Mouse (Mus musculus) erythroblast, adult 5-6 weeks (primary cell): ENCODE results near the gene Osbpl3. TPM values are rescaled to one million over a fixed set of nuclear protein-coding genes. Genes with fewer than 3 reads are reported as not detected.
"Not testable (repeated sequence)": the region's sequence is repeated elsewhere in the genome, so short reads cannot be mapped to it uniquely, and the experiment has no call there.

ENCODE experiments used
- ATAC-seq: replicated peaks from 2 replicates; pipeline ENCODE4 v1.8.0; 2016; ENCODE audit warnings: moderate number of reproducible peaks, mild to moderate bottlenecking, moderate TSS enrichment, inconsistent platforms; ENCODE audit not compliant: poor library complexity, low FRiP score, severe bottlenecking
- total RNA-seq, 2 experiments: library from RNA; stranded (forward) in 1 of 2; stranded (reverse) in 1 of 2; fragments of 150-400 nt in 1 of 2; fragments of 200-764, 138-1000 nt in 1 of 2; gene quantifications; 2 replicates each; pipeline versions ENCODE4 v1.2.3 to v1.2.4; 2015 to 2017; ENCODE audit warnings: low replicate concordance in 2 of 2

Osbpl3 gene
- total RNA-seq, 2 experiments from 2014 or later: 0.77 to 2.5 TPM

DNA sequence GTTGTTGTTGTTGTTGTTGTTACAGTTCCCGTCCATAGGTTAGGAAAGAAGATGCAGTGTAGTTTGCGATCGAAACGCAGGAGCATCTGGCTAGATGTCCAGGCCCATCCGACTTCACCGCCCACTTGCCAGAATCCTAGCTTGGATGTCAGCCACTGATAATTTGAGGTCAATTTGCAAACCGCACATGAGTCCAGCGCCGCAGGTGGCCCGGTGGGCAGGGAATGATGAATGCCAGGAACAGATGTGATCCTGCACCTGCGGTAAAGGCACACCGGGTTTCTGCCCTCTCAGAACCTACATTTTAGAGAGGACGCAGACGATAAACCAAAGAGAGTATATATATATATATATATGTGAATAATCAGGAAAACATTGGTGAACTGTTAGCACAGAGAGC is 705 bp upstream of the Osbpl3 start:
- no peak for ATAC-seq

DNA sequence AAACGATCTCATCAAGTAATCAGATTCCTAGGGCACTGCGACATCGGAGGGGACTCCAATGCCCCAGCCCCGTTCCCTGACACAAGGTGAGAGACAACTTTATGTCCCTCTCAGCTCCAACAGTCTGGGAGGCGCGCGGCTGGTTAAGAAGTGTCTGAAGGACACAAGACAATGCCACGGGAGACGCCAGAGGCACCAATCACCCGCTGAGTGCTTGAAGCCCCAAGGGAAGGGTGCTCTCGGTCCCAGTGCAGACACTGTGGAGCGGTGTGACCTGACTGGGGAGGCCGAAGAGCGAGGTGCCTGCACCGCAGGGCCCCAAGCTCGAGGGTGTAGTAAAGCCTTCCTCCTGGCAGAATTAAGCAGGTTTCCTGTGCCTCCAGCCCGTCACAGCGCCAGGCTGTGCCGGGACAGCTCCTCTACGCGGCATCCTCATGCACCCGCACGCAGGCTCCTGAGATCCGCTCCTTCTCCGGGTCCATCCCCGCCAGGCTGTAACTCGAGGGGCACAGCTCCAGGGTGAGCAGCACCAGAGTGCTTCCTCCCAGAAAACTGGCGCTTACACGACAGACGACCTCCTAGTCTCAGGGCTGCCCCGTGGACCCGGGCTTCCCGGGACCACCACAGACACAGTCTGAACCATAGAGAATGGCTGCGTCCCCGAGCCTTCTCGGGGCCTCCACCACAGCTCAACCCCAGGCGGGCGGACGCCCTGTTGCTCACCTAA is 736 bp downstream of the Osbpl3 start:
- ATAC-seq: no peak

DNA sequence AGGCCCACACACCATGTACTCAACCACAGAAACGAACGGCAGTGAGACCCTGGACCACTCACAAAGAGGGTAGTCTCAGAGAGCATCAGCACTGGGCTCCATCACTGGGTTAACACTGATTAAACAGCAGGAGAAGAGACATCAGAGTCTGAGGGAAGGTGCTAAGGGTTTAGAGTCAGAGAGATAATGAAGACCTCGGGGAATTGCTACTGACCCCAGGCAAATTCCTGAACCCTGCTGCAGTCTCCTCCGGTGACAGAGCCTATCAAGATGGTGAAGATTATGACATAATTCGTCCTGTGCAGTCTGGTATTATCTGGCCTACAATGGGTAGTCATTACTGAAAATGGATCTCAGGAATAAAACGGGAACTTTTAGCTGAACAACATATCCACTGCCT is 2.4 kb downstream of the Osbpl3 start:
- no peak for ATAC-seq

DNA sequence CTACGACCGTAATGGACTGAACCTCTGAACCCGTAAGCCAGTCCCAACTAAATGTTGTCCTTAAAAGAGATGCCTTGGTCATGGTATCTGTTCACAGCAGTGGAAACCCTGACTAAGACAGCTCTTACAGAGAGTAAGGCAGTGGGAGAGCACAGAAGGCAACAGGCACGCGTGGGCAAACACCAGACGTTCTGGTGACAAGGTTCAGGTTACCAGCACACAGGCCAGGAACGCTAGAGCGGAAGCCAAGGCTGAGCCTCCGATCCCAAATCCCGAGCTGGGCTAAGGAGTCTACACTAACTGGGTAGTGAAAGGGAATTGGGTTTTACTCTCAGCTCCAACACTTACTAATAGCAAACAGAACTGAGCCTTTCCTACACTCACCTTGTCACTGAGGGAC is 3.8 kb downstream of the Osbpl3 start:
- no peak for ATAC-seq

DNA sequence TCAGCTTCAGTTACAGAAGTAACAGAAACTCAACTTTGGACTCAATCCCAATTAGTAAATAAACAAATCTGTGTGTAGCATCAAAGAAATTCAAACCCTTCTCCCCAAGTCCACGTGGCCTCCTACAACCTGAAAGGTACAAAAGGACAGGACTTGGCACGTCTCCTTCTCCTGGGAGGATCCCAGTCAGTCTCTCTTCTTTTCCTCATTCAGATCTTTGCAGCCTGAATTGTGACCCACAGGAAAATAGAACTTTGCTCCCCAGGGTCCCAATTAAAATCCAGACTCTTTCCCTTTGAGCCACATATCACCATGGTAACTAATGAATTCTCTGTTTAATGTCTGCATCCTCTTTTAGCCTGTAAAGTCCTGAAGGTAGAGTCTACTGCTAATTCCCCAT is 10.4 kb downstream of the Osbpl3 start:
- ATAC-seq: no peak

DNA sequence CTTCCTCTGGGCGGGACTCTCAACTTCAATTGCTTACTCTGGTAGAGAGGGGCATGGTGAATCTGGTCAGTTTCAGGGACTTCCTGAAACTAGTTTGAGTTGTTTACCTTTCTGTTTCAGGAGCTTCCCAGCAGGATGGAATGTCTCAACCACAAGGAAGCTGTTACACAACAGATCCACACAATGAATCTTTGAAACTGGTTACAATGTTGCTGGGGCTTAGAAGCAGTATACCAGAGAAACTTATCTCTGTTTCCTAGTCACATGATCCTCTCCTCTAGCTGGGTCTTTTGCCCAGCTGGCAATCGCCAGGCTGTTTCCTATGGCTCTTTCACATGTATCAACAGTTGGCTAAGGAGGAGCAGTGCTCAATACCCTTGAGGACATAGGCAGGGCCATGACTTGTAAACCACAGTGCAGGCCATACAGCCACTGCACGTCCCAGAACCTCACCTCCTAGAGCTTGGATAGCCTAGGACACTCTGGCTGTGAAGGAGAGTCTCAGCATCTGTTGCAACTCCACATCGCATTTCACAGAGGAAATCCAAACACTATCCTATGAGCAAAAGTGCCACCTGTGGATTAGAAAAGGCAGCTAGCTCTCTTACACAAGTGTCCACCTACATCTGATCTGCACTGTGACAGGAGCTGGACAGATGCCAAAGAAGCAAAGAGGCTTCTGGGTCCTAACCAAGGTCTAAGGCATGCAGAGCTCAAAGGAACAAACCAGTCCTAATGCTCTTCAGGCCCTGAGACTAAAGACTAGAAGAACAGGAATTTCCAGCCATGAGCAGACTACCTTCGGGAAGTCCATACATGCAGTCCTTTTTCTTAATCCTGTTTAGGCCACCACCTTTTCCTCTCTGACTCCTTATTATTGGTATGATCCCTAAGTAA is 14.8 kb downstream of the Osbpl3 start:
- no peak for ATAC-seq

DNA sequence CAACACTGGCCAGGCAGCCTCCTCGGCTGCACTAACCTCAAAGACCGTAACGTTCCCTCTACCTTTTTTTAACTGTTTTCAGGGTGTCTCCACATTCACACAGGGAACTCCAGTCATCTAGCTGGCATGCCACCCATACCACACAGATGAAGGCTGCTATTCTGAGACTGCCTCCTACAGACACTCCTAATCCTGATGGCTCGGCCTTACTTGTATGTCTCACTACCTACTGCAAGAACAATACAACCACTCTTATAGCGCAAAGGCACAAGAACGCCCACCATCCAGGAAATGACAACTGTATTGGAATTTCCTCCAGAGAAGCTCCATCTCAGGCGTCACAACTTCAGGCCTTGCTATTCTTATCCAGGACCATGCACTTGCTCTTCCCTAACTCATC is 15.8 kb downstream of the Osbpl3 start:
- no peak for ATAC-seq

DNA sequence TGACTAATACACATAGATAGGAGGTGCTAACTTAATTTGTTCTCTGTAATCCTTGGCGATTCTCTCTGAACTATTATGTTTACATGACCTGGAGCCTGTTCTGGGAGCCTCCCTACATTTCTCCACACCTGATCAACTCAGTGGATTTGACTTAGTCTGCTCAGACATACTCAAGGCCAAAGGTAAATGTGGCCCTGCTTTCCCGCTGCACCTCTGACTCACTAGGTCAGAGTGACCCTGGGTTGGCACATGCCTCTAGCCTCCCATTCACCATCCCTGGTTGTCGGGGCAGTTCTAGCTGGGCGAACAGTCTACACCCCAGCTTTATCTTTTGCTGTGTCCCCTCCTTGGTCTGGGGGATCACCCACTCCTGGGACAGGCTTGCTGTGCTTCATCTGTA is 17.1 kb downstream of the Osbpl3 start:
- ATAC-seq: not testable (repeated sequence)

DNA sequence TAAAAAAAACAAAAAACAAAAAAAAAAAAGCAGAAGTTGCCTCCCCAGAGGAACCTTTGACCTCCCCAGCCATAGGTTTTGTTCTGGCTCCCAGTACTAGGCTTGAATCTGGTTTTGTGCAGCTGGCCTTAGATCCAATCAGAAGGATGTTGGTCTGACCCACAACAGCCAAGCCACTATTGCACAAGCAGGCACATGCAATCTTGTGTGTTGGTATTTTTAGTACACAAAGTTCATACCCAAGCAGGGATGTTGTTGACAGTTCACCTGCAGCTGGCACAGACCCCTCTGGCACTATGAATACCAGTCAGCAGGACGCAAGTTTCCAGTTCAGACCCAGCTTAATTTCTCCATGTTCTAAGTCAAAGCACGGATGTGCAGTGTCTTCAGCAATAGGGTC is 18.2 kb downstream of the Osbpl3 start:
- no peak for ATAC-seq

DNA sequence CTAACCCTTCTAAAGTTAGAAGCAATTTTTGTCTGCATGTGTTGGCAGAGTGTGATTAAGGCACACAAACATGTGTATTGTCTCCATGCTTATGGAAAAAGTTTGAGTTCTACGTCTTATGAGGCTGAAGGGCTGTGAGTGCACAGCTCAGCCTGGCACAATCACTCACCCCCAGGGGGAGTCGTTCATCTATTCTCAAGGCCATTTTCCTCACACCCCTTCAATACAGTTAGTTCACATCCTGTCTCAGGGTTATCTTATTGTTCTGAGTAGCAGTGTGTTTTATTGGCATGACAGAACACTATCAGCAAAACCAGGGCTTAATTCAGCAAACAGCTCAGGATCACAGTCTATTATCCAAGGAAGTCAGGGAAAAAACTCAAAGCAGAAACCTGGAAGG is 19.3 kb downstream of the Osbpl3 start:
- no peak for ATAC-seq

DNA sequence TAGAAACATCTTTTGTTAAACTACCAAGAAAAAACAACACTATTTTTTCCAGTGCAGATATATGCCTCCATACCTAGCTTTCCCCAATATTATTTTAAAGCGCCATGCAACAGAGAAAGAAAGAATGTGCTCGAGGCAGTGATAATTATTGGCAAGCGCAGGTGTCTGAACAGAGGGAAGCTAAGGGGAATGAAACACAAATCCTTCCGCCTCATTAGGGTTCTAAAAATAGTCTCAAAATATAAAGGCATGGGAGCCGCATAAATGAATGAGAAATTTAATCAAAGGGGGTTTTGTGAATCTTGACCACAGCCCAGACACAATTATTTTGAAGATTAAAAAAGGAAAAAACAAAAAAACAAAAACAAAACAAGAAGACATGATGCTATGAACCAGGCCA is 23.5 kb downstream of the Osbpl3 start:
- no peak for ATAC-seq

DNA sequence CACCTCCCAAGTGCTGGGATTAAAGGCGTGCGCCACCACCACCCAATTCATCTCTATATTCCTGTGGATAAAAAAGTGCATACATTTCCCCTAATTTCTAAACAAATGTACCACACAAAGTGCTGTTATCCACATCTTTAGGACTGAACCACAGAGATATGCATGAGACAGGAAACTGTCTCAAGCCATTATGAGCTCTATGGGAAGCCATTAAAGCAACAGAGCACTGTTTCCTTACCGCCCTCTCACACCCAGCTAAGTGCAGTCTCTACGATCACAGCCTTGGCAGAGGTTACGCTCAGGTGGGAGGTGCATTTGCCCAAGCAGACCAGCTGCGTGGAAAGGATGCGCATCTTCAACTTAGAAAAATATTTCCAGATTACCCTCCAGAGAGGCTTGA is 26.7 kb downstream of the Osbpl3 start:
- no peak for ATAC-seq

DNA sequence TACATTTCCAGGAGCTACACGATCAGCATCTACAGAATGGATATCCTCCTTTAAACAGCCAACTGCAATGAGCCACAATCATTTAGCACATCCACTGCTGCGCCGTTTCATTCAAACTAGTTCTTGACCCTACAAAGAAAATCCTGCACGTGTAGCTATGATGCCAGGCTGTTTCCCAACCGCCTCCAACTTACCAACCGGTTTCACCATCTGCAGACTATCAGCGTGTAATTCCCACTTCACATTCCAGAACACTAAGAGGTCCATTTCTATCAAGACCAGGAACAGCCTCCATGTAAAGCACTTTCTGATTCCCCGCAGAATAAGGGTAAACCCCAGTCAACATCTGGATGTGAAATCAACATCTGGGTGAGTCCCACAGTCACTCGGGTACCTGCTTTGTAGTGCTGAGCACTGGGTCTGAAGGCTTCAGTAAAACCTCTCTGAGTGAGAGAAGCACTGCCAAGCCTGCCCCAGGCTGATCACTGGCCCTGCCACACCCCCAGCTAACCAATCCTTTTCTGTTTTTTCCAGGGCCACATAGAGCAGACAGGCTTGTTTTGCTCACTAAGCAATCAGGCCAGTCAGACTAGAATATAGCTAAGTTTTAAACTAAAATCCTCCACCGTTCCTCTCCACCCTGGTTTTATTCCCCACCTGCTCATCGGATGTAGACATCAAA is 28.8 kb downstream of the Osbpl3 start:
- ATAC-seq: no peak

DNA sequence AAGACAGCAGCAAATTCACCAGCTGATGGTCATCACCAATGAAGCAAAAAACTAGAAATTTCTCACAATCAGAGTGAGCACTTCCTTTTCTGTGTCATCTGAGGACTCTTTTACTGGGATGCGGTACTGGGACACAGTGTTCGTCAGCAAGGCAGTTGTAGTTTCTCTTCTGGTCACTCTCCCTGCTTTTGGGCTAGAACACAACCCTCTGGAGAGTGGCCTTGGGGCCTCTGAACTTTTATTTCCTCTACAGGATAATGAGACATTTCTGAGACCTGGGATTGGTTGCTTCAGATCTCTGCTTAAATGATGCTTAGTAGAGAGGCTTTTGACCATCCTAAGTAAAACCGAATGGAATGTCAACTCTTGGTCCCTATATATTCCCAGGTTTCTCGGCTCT is 29.4 kb downstream of the Osbpl3 start:
- no peak for ATAC-seq

DNA sequence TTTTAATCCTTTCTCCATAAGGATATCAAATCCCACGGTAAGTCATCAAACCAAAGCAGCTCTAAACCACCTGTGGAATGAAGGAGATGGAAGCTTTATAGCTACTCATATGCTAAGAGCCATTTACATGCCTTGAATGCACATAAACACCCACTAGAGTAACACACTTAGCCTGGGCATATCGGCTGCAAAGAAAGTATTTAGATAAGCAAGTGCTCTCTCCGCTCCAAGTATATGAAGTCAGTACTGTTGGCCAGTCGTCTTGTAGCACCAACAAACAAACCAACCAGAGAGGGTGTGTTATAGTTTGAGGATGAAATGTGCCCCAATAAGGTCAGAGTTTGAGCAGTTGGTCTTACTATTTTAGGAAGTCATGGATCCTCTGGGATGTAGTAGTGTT is 31.7 kb downstream of the Osbpl3 start:
- ATAC-seq: no peak

DNA sequence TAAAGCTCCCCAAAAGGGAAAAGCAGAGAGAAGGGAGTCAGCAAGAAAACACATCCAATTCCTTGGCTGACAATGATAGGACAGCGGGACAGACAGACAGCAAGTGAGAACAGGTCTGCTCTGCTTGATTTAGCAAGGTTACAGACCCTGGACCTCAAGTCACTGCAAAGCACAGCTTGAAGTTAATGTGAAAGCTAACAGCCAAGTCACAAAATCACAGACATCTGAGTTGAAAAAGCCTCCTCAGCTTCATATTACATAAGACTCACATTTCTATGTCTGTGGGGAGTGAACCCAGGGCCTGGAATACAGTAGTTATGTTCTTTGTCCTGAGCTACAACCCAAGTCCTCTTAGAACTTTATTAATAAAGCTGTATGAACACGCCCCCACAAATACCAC is 35.6 kb downstream of the Osbpl3 start:
- ATAC-seq: no peak

DNA sequence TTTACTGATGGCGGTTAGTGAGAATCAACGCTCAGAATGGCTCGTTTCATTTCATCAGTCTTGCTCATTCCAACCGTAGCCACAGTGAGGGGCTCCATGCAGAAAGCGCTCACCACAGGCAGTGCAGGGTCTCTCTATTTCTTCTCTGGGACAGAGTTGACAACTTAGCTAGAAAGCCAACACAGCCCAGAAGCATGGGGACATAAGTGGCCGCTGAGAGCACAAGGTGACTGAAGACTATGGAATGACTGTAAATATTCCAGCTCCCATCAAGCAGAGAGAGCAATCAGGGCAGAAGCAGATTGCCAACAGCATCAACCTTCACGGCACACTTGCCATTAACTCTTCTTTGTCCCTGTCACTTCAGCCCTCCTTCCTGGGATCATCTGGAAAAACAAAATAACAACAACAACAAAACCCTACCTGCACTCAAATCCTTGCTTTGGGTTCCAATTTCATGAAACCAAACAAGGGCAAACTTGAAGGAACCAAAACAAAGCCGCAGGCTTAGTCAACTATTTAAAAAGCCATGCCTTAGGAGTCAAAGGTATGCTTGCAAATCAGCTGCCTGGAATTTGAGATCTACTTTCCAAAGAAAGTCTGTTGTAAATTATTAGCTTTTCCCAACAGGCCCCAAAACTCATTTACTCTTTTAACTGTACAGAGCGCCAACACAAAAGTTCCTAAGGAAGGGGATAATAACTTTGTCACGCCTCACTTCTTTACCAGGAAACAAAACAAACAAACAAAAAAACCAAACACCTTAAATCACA is 36.3 kb downstream of the Osbpl3 start:
- ATAC-seq: no peak

DNA sequence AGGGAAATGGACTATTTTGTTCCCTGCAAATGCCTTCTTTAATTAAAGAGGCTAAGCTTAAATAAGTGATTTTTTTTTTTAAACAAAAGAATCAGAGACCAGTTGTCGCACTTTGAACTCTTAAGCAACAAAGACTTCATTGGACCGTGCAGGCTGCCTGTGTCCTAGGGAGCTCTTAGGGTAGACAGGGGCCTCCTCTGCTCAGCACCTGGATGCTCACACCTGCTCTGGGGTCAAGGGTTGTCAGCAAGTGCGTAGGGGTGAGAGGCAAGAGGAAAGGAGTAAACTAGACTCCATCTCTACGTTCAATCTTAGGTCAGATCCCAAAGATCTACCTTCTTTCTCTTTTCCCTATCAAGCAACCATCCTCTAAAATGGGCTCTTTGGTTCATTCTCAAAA is 37.0 kb downstream of the Osbpl3 start:
- no peak for ATAC-seq

DNA sequence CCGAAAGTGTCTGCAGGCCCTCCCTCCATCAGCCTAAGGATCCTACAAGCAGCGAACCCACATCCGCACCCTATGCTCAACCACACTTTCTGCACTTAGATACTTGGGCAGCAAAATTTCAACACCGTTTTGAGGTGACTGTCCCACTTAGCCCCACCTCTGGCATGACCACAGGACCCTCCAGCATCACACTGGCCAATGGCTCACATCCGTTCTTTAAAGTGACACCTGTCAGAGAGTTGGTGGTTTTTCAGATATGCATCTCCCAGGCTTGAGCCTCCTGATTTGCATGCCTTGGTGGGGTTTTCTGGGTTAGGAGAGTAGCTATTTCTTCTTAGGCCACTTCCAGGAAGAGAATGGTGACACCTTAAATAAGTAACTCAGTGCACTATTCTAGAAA is 39.1 kb downstream of the Osbpl3 start:
- no peak for ATAC-seq

DNA sequence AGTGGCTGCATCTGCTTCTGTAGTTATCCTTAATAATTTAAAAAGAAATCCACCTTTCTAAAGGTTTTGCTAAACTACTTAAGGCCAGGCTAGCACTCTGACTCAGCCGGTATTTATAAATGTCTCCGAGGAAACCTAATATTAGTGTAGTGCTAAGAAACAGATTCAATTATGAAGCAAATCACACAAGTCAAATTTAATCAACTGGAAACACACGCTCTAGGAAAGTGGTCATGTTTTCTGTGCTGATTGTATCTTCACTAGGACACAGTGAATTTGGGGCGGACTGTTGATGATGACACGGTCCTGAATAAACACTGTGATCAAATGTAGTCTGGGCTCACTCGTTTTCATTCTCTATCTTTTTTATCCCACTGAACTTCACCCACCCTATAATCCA is 40.6 kb downstream of the Osbpl3 start:
- ATAC-seq: no peak
